Mouse (Mus musculus) cortical plate, adult 2 months (tissue): ENCODE measurements around the gene Gsdma.

Experiments
- CTCF ChIP-seq: fragments of 200-500 bp; IDR thresholded peaks from 2 replicates; pipeline ENCODE4 v1.5.1; 2011; ENCODE audit warnings: mild to moderate bottlenecking, control low read depth, low read length; ENCODE audit not compliant: insufficient read depth; ENCODE audit errors: extremely low read depth
- POLR2A ChIP-seq: fragments of 200-500 bp; IDR thresholded peaks from 2 replicates; pipeline ENCODE4 v1.6.1; 2011; ENCODE audit warnings: mild to moderate bottlenecking, low read length, control low read depth; ENCODE audit not compliant: insufficient read depth; ENCODE audit errors: extremely low read depth

GRCm38 (mm10) chr11:98696454-98697216 is 32.5 kb downstream of the Gsdma start:
- TF ChIP-seq CTCF, result no peak
- no peak for TF ChIP-seq POLR2A
